Mouse (Mus musculus) lung, postnatal 0 days (tissue): Measurements from ENCODE around the gene Msi1.

Experiments
- CTCF ChIP-seq: IDR thresholded peaks from 2 replicates; pipeline ENCODE4 v1.5.1; 2016; ENCODE audit warnings: antibody characterized with exemption, mild to moderate bottlenecking
- EP300 ChIP-seq: IDR thresholded peaks from 2 replicates; pipeline ENCODE4 v1.6.1; 2016; ENCODE audit warnings: antibody characterized with exemption, mild to moderate bottlenecking, control low read depth

- TF ChIP-seq CTCF (no peak), EP300 (no peak)
Observed at GRCm38 (mm10) chr5:115464408-115465115, 35.2 kb downstream of the Msi1 start.
